Mouse (Mus musculus) heart, postnatal 10 days (tissue): Measurements from ENCODE around the gene Hoxa5. TPM values are rescaled to one million over a fixed set of nuclear protein-coding genes. Genes with fewer than 3 reads are reported as not detected.

ENCODE experiments used
- DNase-seq, 2 experiments: peaks; one replicate each; pipeline ENCODE4 v3.0.0; 2021
- intact Hi-C: fragments of 180-260 bp; cut with DNase I; formaldehyde crosslinking; loops from one replicate; pipeline ENCODE4 v1.15.1; 2025
- total RNA-seq, 2 experiments: library from RNA; stranded (reverse); gene quantifications; 2 replicates each; pipeline ENCODE4 v1.2.3; 2021

Hoxa5 gene
- total RNA-seq, 2 experiments from 2014 or later, result 1.2 to 1.6 TPM

GRCm38 (mm10) chr6:52217895-52218642, 13.7 kb upstream of the Hoxa5 start:
- DNase-seq, result peak in 1 of 2 experiments; percentile 33
- intact Hi-C loops, result no loop called here

- DNase-seq, result peak in 1 of 2 experiments; percentile 43
- intact Hi-C loops, result no loop called here
These were observed 13.0 kb upstream of the Hoxa5 start for GRCm38 (mm10) chr6:52217459-52217768.

- DNase-seq, result peak in 1 of 2 experiments; percentile 30
- intact Hi-C loops, result no loop called here
These were observed 12.5 kb upstream of the Hoxa5 start for GRCm38 (mm10) chr6:52216691-52217458.

- no peak for DNase-seq
These were observed 11.6 kb upstream of the Hoxa5 start for GRCm38 (mm10) chr6:52215771-52216535.

GRCm38 (mm10) chr6:52215070-52215469, 10.7 kb upstream of the Hoxa5 start:
- intact Hi-C loops, result no loop called here
- DNase-seq, result no peak

More at GRCm38 (mm10) chr6:52215771-52216535, 11.6 kb upstream of the Hoxa5 start:
- intact Hi-C loops, result no loop called here

- no peak for DNase-seq
- intact Hi-C loops, result no loop called here
These were observed 9.9 kb upstream of the Hoxa5 start for GRCm38 (mm10) chr6:52214271-52214670.

- intact Hi-C loops, result no loop called here
These were observed 9.0 kb upstream of the Hoxa5 start, which contains the start of the genes Hoxa3 and Gm28308 for GRCm38 (mm10) chr6:52213119-52213986. TSS of gene Hoxa3 (minus strand) at chr6:52213336. TSS of gene Gm28308 (minus strand) at chr6:52213339.

GRCm38 (mm10) chr6:52212556-52213118, 8.2 kb upstream of the Hoxa5 start:
- intact Hi-C loops, result no loop called here
- DNase-seq, result no peak

More at GRCm38 (mm10) chr6:52213119-52213986, 9.0 kb upstream of the Hoxa5 start, which contains the start of the genes Hoxa3 and Gm28308:
- DNase-seq, result peak in 1 of 2 experiments; percentile 47

- intact Hi-C loops, result no loop called here
- DNase-seq, result no peak
These were observed 7.6 kb upstream of the Hoxa5 start for GRCm38 (mm10) chr6:52211961-52212360.

- DNase-seq, result peak; percentile 76 to 80
- intact Hi-C loops, result no loop called here
These were observed 7.0 kb upstream of the Hoxa5 start for GRCm38 (mm10) chr6:52211170-52211935.

- no peak for DNase-seq
- intact Hi-C loops, result no loop called here
These were observed 5.3 kb upstream of the Hoxa5 start for GRCm38 (mm10) chr6:52209685-52210046.

GRCm38 (mm10) chr6:52208868-52209684, 4.7 kb upstream of the Hoxa5 start:
- DNase-seq, result no peak
- intact Hi-C loops, result no loop called here

GRCm38 (mm10) chr6:52208072-52208867, 3.9 kb upstream of the Hoxa5 start, which contains the start of gene Hoxa6:
TSS of gene Hoxa6 (minus strand) at chr6:52208722.
- intact Hi-C loops, result no loop called here
- no peak for DNase-seq

- no peak for DNase-seq
- intact Hi-C loops, result no loop called here
These were observed 3.2 kb upstream of the Hoxa5 start for GRCm38 (mm10) chr6:52207684-52207976.

GRCm38 (mm10) chr6:52206882-52207683, 2.7 kb upstream of the Hoxa5 start:
- DNase-seq, result no peak
- intact Hi-C loops, result no loop called here
